Mouse (Mus musculus): ENCODE measurements at regions not wholly inside any gene's neighbourhood (a gene's known extent, or its start where the extent isn't known, plus 50 kb on each side); places are given as distances from the start of the nearest gene placed in this dataset.

DNA sequence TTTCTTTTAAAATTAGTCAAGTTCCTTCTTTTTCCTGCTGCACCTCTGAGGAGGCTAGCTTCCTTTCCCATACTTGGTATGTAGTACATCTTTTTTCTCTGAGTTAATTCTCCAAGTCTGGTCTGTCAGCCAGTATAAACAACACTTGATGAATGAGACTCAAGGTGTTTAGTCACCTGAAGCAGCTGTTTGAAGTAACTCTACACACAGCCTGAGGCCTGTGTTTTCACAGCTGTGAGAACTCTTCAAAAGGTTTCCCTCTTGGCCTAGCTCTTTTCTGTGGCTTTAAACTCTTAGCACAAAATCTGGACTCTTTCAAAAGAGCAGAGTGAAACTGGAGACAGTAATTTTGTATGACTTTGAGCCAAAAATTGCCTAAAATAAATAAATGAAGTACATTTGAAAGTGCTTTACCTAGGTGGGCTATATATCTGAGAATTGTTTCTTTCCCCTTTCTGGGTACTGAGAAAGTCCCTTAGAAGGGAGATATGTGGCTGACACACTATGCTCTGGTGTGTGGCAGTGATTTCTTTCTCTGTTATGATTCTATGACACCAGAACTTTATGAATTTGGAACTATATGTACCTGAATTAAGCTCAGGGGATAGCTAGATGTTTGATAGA, 1070.2 kb upstream of the Zeb2 start:
- Histone ChIP-seq H3K9ac (ENCODE audit: low read length) (no peak overlapping the region), H3K27me3 (ENCODE audit: control insufficient read depth, insufficient read depth, low read length) (no peaks in the 10 kb centered on the region), H3K4me2 (no peak overlapping the region), H3K27ac (ENCODE audit: low read depth, low read length) (no peak overlapping the region), H3K36me3 (ENCODE audit: control insufficient read depth, insufficient read depth, low read length) (no peaks in the 10 kb centered on the region), H3K4me1 (ENCODE audit: control insufficient read depth, insufficient read depth, low read length) (no peaks in the 10 kb centered on the region), H3K9me3 (ENCODE audit: control insufficient read depth, low read length) (no peaks in the 10 kb centered on the region), H3K4me3 (ENCODE audit: low read depth, low read length) (no peak overlapping the region)
- ATAC-seq (ENCODE audit: low FRiP score): no peak
- no peak for DNase-seq (ENCODE audit: low spot score, missing footprints)

DNA sequence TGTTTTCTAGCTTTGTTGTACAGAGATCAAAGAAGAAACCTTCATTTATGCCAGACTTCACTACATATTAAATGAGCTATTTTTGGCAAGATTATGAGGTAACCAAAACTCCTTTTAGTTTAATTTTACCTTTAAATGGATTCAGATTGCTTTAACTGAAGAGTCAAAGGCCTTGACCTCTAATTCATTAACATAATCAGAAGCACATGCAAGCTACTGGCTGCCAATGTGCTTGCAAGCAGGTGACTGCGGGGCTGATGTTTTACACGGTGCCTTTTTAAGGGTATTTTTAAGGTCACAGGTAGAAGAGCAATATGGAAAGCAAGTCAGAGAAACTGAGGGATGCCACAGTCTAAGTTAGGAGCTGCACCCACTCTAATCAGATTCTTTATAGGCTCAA, 1066.0 kb upstream of the Zeb2 start:
- no peaks in the 10 kb centered on the region for H3K9me3 ChIP-seq (ENCODE audit: control insufficient read depth, low read length)
- 79% methylated on average over 2 of the region's 2 CpGs for WGBS
- H3K36me3 ChIP-seq (ENCODE audit: control insufficient read depth, insufficient read depth, low read length): no peaks in the 10 kb centered on the region
- no peak for DNase-seq (ENCODE audit: low spot score, missing footprints)
- no peak overlapping the region for H3K4me2 ChIP-seq
- H3K27me3 ChIP-seq (ENCODE audit: control insufficient read depth, insufficient read depth, low read length): no peaks in the 10 kb centered on the region
- ATAC-seq (ENCODE audit: low FRiP score): no peak
- H3K9ac ChIP-seq (ENCODE audit: low read length): no peak overlapping the region
- no peak overlapping the region for H3K4me3 ChIP-seq (ENCODE audit: low read depth, low read length)
- no peaks in the 10 kb centered on the region for H3K4me1 ChIP-seq (ENCODE audit: control insufficient read depth, insufficient read depth, low read length)
- no peak overlapping the region for H3K27ac ChIP-seq (ENCODE audit: low read depth, low read length)

DNA sequence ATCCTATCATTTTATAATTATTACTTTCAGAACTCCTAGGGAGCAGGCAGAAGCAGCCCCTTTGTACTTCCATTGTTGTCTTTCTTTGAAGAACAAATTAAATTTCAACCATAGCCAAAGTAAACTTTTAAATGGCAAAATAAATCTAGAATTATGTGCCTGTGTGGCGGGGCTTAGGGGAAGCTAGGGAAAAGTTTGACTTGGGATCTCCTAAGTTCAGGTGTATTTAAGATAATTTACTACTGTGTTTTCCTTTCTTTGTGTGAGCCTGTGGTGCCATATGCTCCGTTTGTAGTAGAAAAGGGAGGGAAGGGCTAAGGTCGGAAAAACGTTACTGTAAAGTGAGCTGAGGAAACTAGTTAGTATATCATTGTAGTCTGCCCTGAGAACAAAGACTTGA, 1062.5 kb upstream of the Zeb2 start:
- WGBS: 62% methylated on average over 4 of the region's 4 CpGs
- no peak for ATAC-seq (ENCODE audit: low FRiP score)

DNA sequence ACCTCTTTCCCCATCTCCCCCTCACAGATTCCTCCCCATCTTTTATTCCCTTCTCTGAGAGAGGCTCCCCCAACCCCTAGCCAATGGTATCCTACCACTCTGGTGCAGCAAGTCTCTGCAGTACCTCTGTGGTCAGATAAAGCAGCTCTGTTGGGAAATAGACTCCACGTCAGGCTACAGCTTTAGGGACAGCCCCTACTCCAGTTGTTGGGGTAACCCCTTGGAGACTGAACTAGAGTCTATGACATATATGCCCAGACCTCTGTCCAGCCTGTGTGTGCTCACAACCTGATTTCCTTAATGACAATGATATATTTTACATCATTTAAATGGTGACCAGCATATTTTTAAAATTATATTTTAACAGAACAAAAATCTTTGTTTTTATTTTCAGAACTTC, 1051.3 kb upstream of the Zeb2 start:
- no peak overlapping the region for H3K4me2 ChIP-seq
- no peak overlapping the region for H3K4me3 ChIP-seq (ENCODE audit: low read depth, low read length)
- WGBS: 64% methylated on average over 1 of the region's 1 CpGs
- no peak overlapping the region for H3K27ac ChIP-seq (ENCODE audit: low read depth, low read length)
- no peaks in the 10 kb centered on the region for H3K36me3 ChIP-seq (ENCODE audit: control insufficient read depth, insufficient read depth, low read length)
- no peak for ATAC-seq (ENCODE audit: low FRiP score)
- no peak for DNase-seq (ENCODE audit: low spot score, missing footprints)
- H3K9ac ChIP-seq (ENCODE audit: low read length): no peak overlapping the region
- H3K27me3 ChIP-seq (ENCODE audit: control insufficient read depth, insufficient read depth, low read length): no peaks in the 10 kb centered on the region
- no peaks in the 10 kb centered on the region for H3K9me3 ChIP-seq (ENCODE audit: control insufficient read depth, low read length)
- H3K4me1 ChIP-seq (ENCODE audit: control insufficient read depth, insufficient read depth, low read length): no peaks in the 10 kb centered on the region

More for the DNA sequence above, 1062.5 kb upstream of the Zeb2 start:
- no peak for DNase-seq (ENCODE audit: low spot score, missing footprints)
- Histone ChIP-seq H3K4me1 (ENCODE audit: control insufficient read depth, insufficient read depth, low read length) (no peaks in the 10 kb centered on the region), H3K9ac (ENCODE audit: low read length) (no peak overlapping the region), H3K27me3 (ENCODE audit: control insufficient read depth, insufficient read depth, low read length) (no peaks in the 10 kb centered on the region), H3K27ac (ENCODE audit: low read depth, low read length) (no peak overlapping the region), H3K4me2 (no peak overlapping the region), H3K36me3 (ENCODE audit: control insufficient read depth, insufficient read depth, low read length) (no peaks in the 10 kb centered on the region), H3K9me3 (ENCODE audit: control insufficient read depth, low read length) (no peaks in the 10 kb centered on the region), H3K4me3 (ENCODE audit: low read depth, low read length) (no peak overlapping the region)

DNA sequence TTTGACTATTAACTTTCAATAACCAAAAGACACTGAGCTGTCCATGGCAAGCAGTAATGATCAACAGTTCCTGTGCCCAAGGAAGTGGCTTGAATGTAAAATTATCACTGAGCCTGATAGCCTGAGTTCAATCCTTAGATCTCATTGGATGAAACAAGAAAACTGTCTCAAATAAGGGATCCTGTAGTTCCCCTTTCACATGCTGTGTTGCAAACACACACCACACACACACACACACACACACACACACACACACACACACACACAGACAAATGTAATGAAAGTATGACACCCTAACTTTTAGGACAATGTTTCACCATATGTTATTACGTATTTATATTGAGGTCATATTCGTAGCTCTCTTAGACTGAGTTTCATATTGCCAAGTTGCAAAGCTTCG, 1032.7 kb upstream of the Zeb2 start:
- H3K4me3 ChIP-seq (ENCODE audit: low read depth, low read length): no peak overlapping the region
- no peak overlapping the region for H3K4me2 ChIP-seq
- H3K36me3 ChIP-seq (ENCODE audit: control insufficient read depth, insufficient read depth, low read length): no peaks in the 10 kb centered on the region
- DNase-seq (ENCODE audit: low spot score, missing footprints) (no peak), ATAC-seq (ENCODE audit: low FRiP score) (no peak)
- no peak overlapping the region for H3K27ac ChIP-seq (ENCODE audit: low read depth, low read length)
- 92% methylated on average over 3 of the region's 3 CpGs for WGBS
- H3K27me3 ChIP-seq (ENCODE audit: control insufficient read depth, insufficient read depth, low read length): no peaks in the 10 kb centered on the region
- H3K4me1 ChIP-seq (ENCODE audit: control insufficient read depth, insufficient read depth, low read length): no peaks in the 10 kb centered on the region
- H3K9ac ChIP-seq (ENCODE audit: low read length): no peak overlapping the region
- no peaks in the 10 kb centered on the region for H3K9me3 ChIP-seq (ENCODE audit: control insufficient read depth, low read length)

DNA sequence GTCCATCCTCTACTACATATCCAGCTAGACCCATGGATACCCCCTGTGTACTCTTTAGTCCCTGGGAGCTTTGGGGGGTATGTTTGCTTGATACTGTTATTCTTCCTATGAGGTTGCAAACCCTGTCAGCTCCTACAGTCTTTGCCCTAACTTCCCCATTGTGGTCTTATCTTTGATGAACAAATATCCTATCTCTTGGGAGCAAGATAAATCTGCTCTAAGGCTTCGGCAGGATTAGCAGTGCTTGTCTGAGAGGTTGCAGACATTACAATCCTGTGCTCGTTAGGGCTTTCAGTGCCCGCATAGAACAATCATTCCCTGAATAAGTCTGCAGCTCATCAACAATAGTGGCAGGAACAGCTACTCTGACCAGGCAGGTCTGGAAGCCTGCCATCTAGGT, 1002.7 kb upstream of the Zeb2 start:
- Histone ChIP-seq H3K27ac (ENCODE audit: low read depth, low read length) (no peak overlapping the region), H3K9ac (ENCODE audit: low read length) (no peak overlapping the region), H3K9me3 (ENCODE audit: control insufficient read depth, low read length) (no peaks in the 10 kb centered on the region), H3K4me1 (ENCODE audit: control insufficient read depth, insufficient read depth, low read length) (no peaks in the 10 kb centered on the region), H3K4me3 (ENCODE audit: low read depth, low read length) (no peak overlapping the region), H3K36me3 (ENCODE audit: control insufficient read depth, insufficient read depth, low read length) (no peaks in the 10 kb centered on the region), H3K4me2 (no peak overlapping the region), H3K27me3 (ENCODE audit: control insufficient read depth, insufficient read depth, low read length) (no peaks in the 10 kb centered on the region)
- 52% methylated on average over 3 of the region's 3 CpGs for WGBS
- DNase-seq (ENCODE audit: low spot score, missing footprints) (no peak), ATAC-seq (ENCODE audit: low FRiP score) (no peak)

DNA sequence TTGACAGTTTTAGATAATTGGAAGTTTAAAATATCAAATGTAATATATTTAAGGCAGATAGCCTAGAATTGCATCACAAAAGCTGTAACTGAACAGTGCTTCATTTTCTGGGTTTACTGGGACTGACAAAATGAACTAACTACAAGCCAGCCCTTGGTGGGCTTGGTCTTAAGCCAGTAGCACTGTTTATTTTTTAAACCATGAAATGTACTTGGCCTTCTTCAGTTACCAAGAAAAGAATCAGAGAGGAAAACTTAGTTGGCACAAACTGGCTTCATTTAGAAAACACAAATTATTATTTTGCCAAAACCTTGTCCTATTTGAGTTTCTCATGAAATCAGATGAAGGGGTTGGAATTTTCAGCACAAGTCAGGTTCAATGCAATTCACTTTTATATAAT, 989.8 kb upstream of the Zeb2 start:
- no peak overlapping the region for H3K27ac ChIP-seq (ENCODE audit: low read depth, low read length)
- H3K9ac ChIP-seq (ENCODE audit: low read length): no peak overlapping the region

DNA sequence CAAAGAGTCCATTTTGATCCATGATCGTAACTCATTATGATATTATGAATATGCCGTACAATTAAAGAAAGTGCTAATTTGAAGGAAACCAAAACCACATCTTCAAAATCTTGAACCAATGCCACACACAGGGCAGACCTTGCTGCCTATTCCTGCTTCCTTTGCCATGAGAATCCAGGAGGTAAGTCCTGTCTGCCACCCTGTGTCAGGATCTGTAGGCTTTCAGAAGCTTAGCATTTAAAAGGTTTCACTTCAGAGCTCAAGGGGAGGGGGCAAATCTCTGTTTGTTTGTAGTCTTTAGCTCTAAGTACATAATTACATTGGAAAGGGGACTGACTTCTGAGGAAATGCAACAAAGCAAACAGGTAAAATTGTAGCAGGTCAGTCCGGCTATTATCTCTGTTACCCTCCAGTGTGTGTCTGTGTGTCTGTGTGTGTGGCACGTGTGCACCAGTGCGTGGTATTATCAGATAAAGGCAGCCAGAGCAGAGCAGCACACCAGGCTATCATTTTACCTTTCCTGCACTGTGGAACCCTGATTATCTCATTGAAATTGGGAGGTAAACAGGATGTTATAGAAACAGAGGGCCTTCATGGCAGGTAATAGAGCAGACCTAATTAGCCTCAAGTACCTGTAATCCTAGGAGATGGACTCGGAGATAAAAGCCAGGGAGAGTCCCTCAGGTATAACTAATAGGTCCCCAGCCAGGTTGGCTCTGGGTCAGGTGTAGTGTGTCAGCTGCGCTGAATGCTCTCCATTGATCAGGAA, 948.0 kb upstream of the Zeb2 start:
- no peak overlapping the region for H3K9ac ChIP-seq (ENCODE audit: low read length)
- no peaks in the 10 kb centered on the region for H3K36me3 ChIP-seq (ENCODE audit: control insufficient read depth, insufficient read depth, low read length)
- ATAC-seq (ENCODE audit: low FRiP score) (no peak), DNase-seq (ENCODE audit: low spot score, missing footprints) (no peak)
- no peaks in the 10 kb centered on the region for H3K9me3 ChIP-seq (ENCODE audit: control insufficient read depth, low read length)
- no peak overlapping the region for H3K4me3 ChIP-seq (ENCODE audit: low read depth, low read length)
- no peaks in the 10 kb centered on the region for H3K27me3 ChIP-seq (ENCODE audit: control insufficient read depth, insufficient read depth, low read length)
- H3K27ac ChIP-seq (ENCODE audit: low read depth, low read length): no peak overlapping the region
- no peak overlapping the region for H3K4me2 ChIP-seq
- WGBS: 70% methylated on average over 7 of the region's 7 CpGs
- no peaks in the 10 kb centered on the region for H3K4me1 ChIP-seq (ENCODE audit: control insufficient read depth, insufficient read depth, low read length)

More for the DNA sequence above, 989.8 kb upstream of the Zeb2 start:
- no peak overlapping the region for H3K4me3 ChIP-seq (ENCODE audit: low read depth, low read length)
- no peak for ATAC-seq (ENCODE audit: low FRiP score)
- no peak overlapping the region for H3K4me2 ChIP-seq
- no peaks in the 10 kb centered on the region for H3K27me3 ChIP-seq (ENCODE audit: control insufficient read depth, insufficient read depth, low read length)
- no peaks in the 10 kb centered on the region for H3K4me1 ChIP-seq (ENCODE audit: control insufficient read depth, insufficient read depth, low read length)
- no peaks in the 10 kb centered on the region for H3K9me3 ChIP-seq (ENCODE audit: control insufficient read depth, low read length)
- H3K36me3 ChIP-seq (ENCODE audit: control insufficient read depth, insufficient read depth, low read length): no peaks in the 10 kb centered on the region
- no peak for DNase-seq (ENCODE audit: low spot score, missing footprints)

DNA sequence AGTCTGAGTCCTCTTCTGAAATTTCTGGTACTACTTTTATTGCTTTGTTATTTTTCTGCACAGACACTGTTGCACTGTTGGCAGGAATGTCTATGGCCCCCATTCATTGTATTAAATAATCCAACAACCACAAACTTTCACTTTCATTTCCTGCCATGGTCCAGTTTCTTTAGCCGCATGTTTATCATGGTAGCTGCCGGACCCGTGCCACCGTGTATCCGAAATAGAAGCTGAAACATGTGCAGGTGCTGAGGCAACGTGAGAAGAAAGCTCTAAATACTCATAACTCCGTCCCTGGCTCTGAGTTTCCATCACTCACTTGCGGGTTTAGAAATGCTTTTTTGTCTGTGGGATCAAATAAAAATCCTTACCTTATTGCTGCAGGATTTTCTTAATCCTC, 938.5 kb upstream of the Zeb2 start:
- no peaks in the 10 kb centered on the region for H3K9me3 ChIP-seq (ENCODE audit: control insufficient read depth, low read length)
- H3K9ac ChIP-seq (ENCODE audit: low read length): no peak overlapping the region
- ATAC-seq (ENCODE audit: low FRiP score): no peak
- H3K36me3 ChIP-seq (ENCODE audit: control insufficient read depth, insufficient read depth, low read length): no peaks in the 10 kb centered on the region
- no peaks in the 10 kb centered on the region for H3K4me1 ChIP-seq (ENCODE audit: control insufficient read depth, insufficient read depth, low read length)
- H3K4me3 ChIP-seq (ENCODE audit: low read depth, low read length): no peak overlapping the region
- no peak overlapping the region for H3K27ac ChIP-seq (ENCODE audit: low read depth, low read length)
- no peak for DNase-seq (ENCODE audit: low spot score, missing footprints)
- no peak overlapping the region for H3K4me2 ChIP-seq
- WGBS: 89% methylated on average over 8 of the region's 8 CpGs
- H3K27me3 ChIP-seq (ENCODE audit: control insufficient read depth, insufficient read depth, low read length): no peaks in the 10 kb centered on the region
